Mouse (Mus musculus) forebrain, embryonic 14.5 days (tissue): ENCODE measurements around the gene Phtf2. TPM values are rescaled to one million over a fixed set of nuclear protein-coding genes. Genes with fewer than 3 reads are reported as not detected.
"Not testable (repeated sequence)": the region's sequence is repeated elsewhere in the genome, so short reads cannot be mapped to it uniquely, and the experiment has no call there.

Source experiments
- ATAC-seq: fragments of 200-750 bp; cut with Nextera tagmentation; 2 replicates; pipeline ENCODE4 v1.8.0; 2017; ENCODE audit warnings: mild to moderate bottlenecking, moderate library complexity
- DNase-seq: peaks from one replicate; pipeline ENCODE4 v3.0.0-alpha.2; 2015; ENCODE audit warnings: low spot score
- H3K27ac ChIP-seq: fragments of 300-500 bp; sonication (generic); 2 replicates; pipeline ENCODE4 v1.5.1; 2014; ENCODE audit warnings: low read depth, mild to moderate bottlenecking, control low read depth, low read length, moderate library complexity
- H3K27me3 ChIP-seq: fragments of 300-500 bp; sonication (generic); replicated peaks from 2 replicates; pipeline ENCODE4 v1.6.1; 2014; ENCODE audit warnings: low read length, control low read depth, mixed read lengths; ENCODE audit not compliant: control insufficient read depth, insufficient read depth
- H3K36me3 ChIP-seq: fragments of 300-500 bp; sonication (generic); 2 replicates; pipeline ENCODE4 v1.6.1; 2014; ENCODE audit warnings: low read length, control low read depth; ENCODE audit not compliant: control insufficient read depth, insufficient read depth
- H3K4me1 ChIP-seq: fragments of 300-500 bp; sonication (generic); 2 replicates; pipeline ENCODE4 v1.6.1; 2014; ENCODE audit warnings: antibody characterized with exemption, low read length, control low read depth; ENCODE audit not compliant: control insufficient read depth, insufficient read depth
- H3K4me2 ChIP-seq: fragments of 300-500 bp; sonication (generic); 2 replicates; pipeline ENCODE4 v1.6.1; 2014; ENCODE audit warnings: mild to moderate bottlenecking, control low read depth, low read length
- H3K4me3 ChIP-seq: fragments of 300-500 bp; sonication (generic); 2 replicates; pipeline ENCODE4 v1.5.1; 2014; ENCODE audit warnings: low read depth, low read length, control low read depth
- H3K9ac ChIP-seq: fragments of 300-500 bp; sonication (generic); 2 replicates; pipeline ENCODE4 v1.6.1; 2014; ENCODE audit warnings: mild to moderate bottlenecking, low read length, control low read depth, moderate library complexity
- H3K9me3 ChIP-seq: fragments of 300-500 bp; sonication (generic); replicated peaks from 2 replicates; pipeline ENCODE4 v1.6.1; 2016; ENCODE audit warnings: low read length, control low read depth, mixed read lengths; ENCODE audit not compliant: control insufficient read depth
- WGBS: fragments of 180-500 bp; shearing (Covaris S2); extraction: QIAGEN DNeasy Blood & Tissue Kit; methylation state at CpG from one replicate; pipeline ENCODE4 v1.1.7; 2014; 5-methylcytosine and 5-hydroxymethylcytosine counted together
- polyA plus RNA-seq: library from polyadenylated mRNA; unstranded; fragments of >200 nt; fragmentation: Nextera tagmentation; extraction: Ambion mirVana; gene quantifications from 2 replicates; pipeline ENCODE4 v1.2.1, GENCODE M21; 2014

Phtf2 gene
- polyA plus RNA-seq, 1 experiment from 2014 or later: 18.4 TPM

DNA sequence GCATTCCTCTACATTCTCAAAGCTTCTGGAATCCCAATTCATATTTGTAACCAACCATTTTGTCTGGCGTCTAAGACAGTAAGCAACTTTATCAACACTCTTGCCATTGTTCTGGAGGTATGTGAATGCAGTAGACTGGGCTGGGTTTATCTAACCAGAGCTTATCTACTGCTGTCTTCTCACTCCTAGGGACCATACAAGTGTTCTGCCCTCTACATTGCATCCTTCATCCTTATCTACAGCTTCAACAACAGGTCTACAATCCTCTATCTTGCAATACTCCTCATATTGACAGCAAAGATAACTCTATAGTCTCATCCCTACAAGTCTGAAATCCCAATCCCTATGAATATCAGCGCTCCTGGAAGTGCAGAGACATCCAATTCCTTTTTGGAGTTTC, 66.8 kb downstream of the Phtf2 start:
- H3K9me3 ChIP-seq: no peaks in the 10 kb centered on the region
- no peaks in the 10 kb centered on the region for H3K36me3 ChIP-seq
- H3K9ac ChIP-seq: no peak overlapping the region
- WGBS: 87% methylated on average over 2 of the region's 2 CpGs
- no peak overlapping the region for H3K4me2 ChIP-seq
- no peak for DNase-seq
- H3K4me3 ChIP-seq: no peak overlapping the region
- H3K4me1 ChIP-seq: no peaks in the 10 kb centered on the region
- ATAC-seq: no peak
- no peak overlapping the region for H3K27ac ChIP-seq
- no peaks in the 10 kb centered on the region for H3K27me3 ChIP-seq

DNA sequence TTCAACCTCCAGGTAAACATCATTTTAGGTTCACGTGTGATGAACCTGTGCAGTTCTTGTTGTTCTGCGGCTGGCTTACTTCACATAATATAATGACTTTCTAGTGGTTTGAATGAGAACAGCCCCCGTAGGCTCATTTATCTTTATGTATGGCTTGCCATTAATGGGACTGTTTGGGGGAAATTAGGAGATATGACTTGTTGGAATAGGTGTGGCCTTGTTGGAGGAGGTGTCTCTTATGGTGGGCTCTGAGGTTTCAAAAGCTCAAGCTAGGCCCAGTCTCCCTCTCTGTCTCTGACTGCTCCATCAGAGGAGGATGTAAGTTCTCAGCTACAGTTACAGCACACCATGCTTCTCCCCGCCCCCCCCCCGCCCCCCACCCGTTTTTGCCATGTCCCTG, 71.5 kb downstream of the Phtf2 start:
- 88% methylated on average over 6 of the region's 6 CpGs for WGBS
- H3K4me2 ChIP-seq: no peak overlapping the region
- no peak overlapping the region for H3K4me3 ChIP-seq
- H3K27me3 ChIP-seq: no peaks in the 10 kb centered on the region
- no peaks in the 10 kb centered on the region for H3K4me1 ChIP-seq
- H3K36me3 ChIP-seq: peaks cover 8% of the 10 kb centered on the region; the same call in 1 of the 2 replicates
- no peaks in the 10 kb centered on the region for H3K9me3 ChIP-seq
- H3K27ac ChIP-seq: no peak overlapping the region
- H3K9ac ChIP-seq: no peak overlapping the region
- ATAC-seq (no peak), DNase-seq (no peak)

DNA sequence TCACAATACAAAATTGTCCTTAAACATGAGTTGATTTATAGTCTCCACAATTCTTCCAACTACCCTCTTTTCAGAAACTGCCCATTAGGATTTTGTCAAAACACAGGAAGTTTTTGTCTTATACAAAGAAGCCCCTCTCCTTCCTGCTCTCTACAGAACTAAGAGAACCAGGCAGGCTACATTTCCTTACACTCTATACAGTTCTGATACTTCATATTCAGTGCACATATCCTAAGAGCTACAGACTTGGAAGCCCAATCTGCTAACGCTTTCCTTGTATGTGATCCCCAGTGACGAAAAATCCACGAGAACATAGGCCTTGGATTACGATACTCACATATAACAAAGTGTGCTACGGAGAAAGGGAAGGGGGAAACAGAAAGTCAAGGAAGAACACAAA, 86.0 kb downstream of the Phtf2 start:
- ATAC-seq (no peak), DNase-seq (no peak)
- whole genome bisulfite sequencing: 77% methylated on average over 5 of the region's 5 CpGs
- no peak overlapping the region for H3K27ac ChIP-seq
- no peak overlapping the region for H3K4me2 ChIP-seq
- H3K4me3 ChIP-seq: no peak overlapping the region
- H3K9ac ChIP-seq: no peak overlapping the region
- no peaks in the 10 kb centered on the region for H3K9me3 ChIP-seq
- H3K36me3 ChIP-seq: peaks cover 23% of the 10 kb centered on the region
- H3K27me3 ChIP-seq: no peaks in the 10 kb centered on the region
- no peaks in the 10 kb centered on the region for H3K4me1 ChIP-seq

DNA sequence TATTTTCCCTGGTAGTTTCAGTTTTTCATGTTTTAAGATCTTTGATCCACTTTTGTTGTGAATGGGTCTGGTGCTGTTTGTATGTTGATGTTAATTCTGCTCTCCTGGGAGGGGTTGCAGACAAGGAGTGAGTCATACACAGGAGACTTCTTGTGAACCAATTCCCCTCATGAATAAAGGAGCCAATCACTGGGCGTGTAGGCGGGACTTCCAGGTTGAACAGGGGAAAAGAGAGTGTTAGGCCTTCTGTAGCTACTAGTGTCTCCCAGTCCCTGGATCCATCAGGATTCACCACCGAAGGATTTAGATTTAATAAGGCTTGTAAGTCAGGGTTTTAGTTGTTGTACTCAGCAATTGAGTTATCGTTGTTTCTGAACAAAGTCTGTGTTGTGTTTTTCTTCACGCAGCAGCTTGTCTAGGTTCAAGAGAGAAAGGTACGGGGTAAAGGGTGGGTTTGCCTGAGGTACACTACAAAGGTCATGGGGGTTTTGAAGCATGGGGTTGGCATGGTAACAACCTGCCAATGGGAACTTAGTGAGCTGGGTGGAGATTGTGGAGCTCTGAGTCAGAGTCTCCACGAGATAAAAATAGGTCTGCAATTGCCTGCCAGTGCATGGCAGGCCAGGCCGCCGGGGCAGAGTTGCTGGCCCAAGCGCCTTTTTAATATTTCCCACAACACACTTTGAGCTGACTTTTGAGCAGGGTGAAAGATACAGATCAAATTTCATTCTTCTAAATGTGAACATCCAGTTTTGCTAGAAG, 90.0 kb downstream of the Phtf2 start:
- Histone ChIP-seq H3K4me3 (no peak overlapping the region), H3K27me3 (no peaks in the 10 kb centered on the region), H3K9me3 (no peaks in the 10 kb centered on the region), H3K4me2 (no peak overlapping the region), H3K9ac (no peak overlapping the region), H3K27ac (no peak overlapping the region), H3K36me3 (peaks cover 38% of the 10 kb centered on the region), H3K4me1 (no peaks in the 10 kb centered on the region)
- ATAC-seq: no peak
- 89% methylated on average over 10 of the region's 10 CpGs for WGBS
- DNase-seq: no peak

DNA sequence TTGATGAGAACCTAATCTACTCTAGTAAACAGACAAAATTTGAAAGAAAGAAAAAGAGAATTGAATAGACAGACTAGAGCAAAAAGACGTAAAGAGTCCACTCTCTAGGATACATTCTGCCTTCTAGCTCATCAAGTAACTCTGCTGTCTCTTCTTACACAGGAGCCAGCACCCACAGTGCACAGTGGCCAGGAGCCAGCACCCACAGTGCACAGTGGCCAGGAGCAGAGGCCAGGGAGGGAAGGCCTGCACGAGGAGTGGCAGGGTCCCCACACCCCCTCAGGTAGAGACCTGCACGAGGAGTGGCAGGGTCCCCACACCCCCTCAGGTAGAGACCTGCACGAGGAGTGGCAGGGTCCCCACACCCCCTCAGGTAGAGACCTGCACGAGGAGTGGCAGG, 95.5 kb downstream of the Phtf2 start:
- not testable (repeated sequence) for H3K4me2 ChIP-seq, H3K4me3 ChIP-seq, DNase-seq, H3K9ac ChIP-seq, H3K9me3 ChIP-seq, H3K27me3 ChIP-seq, H3K27ac ChIP-seq, ATAC-seq, H3K4me1 ChIP-seq
- WGBS: 88% methylated on average over 3 of the region's 5 CpGs
- H3K36me3 ChIP-seq: peaks cover 27% of the 10 kb centered on the region

DNA sequence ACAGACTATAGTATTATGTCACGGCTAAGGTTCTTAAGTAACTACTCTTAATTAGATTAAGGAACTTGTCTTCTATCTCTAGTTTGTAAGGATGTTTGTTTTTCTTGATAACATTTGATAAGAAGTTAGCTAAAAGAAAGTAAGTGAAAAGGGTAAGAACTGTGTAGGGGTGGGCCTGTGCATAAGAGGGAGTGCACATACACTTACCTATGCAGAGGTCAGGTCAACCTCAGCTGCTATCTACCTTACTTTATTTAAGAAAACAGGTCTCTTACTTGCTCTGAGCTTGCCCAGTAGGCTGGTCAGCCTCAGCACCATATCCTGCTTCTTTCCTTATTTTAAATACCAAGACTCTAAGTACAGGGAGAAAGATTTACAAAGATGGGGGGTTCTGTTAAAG, 100.8 kb downstream of the Phtf2 start:
- H3K4me2 ChIP-seq: no peak overlapping the region
- peaks cover 24% of the 10 kb centered on the region for H3K36me3 ChIP-seq
- H3K4me3 ChIP-seq: no peak overlapping the region
- DNase-seq (no peak), ATAC-seq (no peak)
- no peak overlapping the region for H3K27ac ChIP-seq
- H3K27me3 ChIP-seq: no peaks in the 10 kb centered on the region
- no peak overlapping the region for H3K9ac ChIP-seq
- 95% methylated on average over 1 of the region's 1 CpGs for WGBS
- H3K4me1 ChIP-seq: no peaks in the 10 kb centered on the region
- no peaks in the 10 kb centered on the region for H3K9me3 ChIP-seq

DNA sequence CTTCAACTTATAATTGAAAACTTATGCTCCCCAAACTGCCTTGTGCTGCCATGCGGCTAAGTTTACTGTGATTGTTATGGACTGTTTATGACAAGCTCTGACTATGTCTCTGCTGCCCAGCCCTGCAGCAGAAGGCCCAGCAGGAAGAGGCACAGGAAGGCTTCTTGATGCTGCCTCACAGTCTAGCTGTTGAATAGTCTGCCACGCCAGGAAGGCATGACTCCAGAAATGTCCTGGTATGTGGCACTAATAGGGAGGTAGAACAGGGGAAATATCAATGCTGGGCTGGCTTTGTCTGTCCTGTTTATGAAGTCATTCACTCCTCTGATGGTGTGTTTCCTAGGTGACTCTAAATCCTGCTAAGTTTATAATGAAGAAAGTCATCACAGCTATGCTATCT, 102.7 kb downstream of the Phtf2 start:
- no peaks in the 10 kb centered on the region for H3K9me3 ChIP-seq
- 79% methylated on average over 2 of the region's 2 CpGs for WGBS
- no peak overlapping the region for H3K9ac ChIP-seq
- ATAC-seq (no peak), DNase-seq (no peak)
- H3K4me2 ChIP-seq: no peak overlapping the region
- no peak overlapping the region for H3K27ac ChIP-seq
- H3K4me3 ChIP-seq: no peak overlapping the region
- no peaks in the 10 kb centered on the region for H3K4me1 ChIP-seq
- H3K27me3 ChIP-seq: no peaks in the 10 kb centered on the region
- H3K36me3 ChIP-seq: peaks cover 27% of the 10 kb centered on the region

DNA sequence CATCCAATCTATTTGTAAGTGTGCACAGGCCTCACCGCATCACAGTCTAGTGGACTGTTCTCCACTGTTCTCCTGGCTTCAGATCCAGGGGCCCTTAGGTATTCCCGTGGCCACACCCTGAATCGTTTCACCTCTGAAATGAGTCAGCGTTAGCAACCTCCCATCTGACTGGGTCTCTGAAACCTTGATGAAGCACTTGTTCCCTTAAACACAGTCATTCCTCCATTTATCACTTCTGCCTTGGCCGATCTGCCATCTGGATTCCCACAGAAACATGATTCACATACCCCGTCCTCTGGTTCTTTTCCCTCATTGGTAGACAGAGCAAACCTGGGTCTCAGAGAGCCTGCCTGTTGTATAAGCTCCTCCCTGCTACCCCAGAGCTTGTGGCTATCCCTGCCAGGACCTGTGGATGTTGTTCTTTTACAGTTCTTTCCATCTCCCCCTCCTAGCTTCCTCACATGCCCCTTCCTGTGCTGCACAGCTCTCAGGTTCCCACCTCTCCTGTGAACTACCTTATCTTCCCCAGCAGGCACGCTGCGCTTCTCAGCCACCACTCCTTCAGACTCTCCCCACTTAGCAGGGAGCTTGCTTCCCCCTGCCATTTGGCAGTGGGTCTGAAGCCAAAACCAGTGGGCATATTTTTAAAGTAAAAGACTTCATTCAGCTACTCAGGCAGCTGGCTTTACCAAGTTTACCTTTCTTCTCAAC, 103.5 kb downstream of the Phtf2 start:
- no peak overlapping the region for H3K4me2 ChIP-seq
- no peak for ATAC-seq
- H3K27ac ChIP-seq: no peak overlapping the region
- no peaks in the 10 kb centered on the region for H3K9me3 ChIP-seq
- H3K9ac ChIP-seq: no peak overlapping the region
- peaks cover 24% of the 10 kb centered on the region for H3K36me3 ChIP-seq
- no peaks in the 10 kb centered on the region for H3K4me1 ChIP-seq
- no peak overlapping the region for H3K4me3 ChIP-seq
- WGBS: 89% methylated on average over 8 of the region's 8 CpGs
- H3K27me3 ChIP-seq: no peaks in the 10 kb centered on the region
- DNase-seq: no peak

DNA sequence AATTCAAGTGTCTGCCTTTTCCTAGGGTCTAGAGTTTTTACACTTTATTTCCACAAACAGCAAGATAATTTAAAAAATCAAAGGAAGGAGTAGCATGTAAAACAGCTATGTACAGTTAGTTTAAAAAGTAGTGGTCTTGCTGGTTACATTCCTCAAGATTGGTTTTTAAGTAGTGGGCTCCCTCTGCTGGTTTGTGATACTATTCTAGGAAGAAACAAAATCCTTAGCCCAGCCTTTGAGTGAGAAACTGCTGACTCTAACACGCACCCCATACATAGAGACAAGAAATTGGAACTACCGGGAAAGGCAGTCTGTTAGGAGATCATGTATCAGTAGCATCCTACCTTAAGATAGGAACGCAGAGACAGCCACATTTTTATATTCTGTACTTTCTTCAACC, 108.6 kb downstream of the Phtf2 start:
- DNase-seq: peak; percentile 86
- 62% methylated on average over 3 of the region's 3 CpGs for WGBS
- H3K9me3 ChIP-seq: no peaks in the 10 kb centered on the region
- H3K4me2 ChIP-seq: no peak overlapping the region
- H3K4me1 ChIP-seq: no peaks in the 10 kb centered on the region
- H3K9ac ChIP-seq: no peak overlapping the region
- peaks cover 11% of the 10 kb centered on the region; the same call in 1 of the 2 replicates for H3K36me3 ChIP-seq
- H3K27ac ChIP-seq: no peak overlapping the region
- H3K27me3 ChIP-seq: no peaks in the 10 kb centered on the region
- no peak overlapping the region for H3K4me3 ChIP-seq
- peak; percentile 65 for ATAC-seq
